Mouse (Mus musculus): ENCODE results near the gene Gm29110.
"Not testable (repeated sequence)": the region's sequence is repeated elsewhere in the genome, so short reads cannot be mapped to it uniquely, and the experiment has no call there.

Gm29110 gene

DNA sequence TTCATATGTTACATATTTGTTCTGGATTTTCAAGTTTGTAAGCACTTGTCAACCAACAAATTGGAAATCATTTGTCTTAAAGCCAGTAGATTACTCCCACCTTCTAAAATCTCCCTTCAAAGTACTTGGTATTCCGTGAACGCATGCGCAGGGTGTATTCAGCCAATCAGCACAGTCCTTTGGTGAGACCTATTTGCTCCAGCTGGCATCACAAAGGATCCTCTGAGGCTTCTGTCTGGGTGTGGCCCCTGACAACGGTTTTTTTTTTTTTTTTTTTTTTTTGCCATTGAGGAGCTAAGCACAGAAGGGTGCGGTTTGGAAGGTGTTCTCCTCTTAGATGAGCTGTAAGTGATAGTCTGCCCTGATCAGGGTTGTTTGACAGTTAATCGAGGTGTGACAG is at the start of gene Gm29110:
Gene Gm29110, plus strand, starts transcription at position 301 of the 400 bp plus-strand sequence.
- DNase-seq (ENCODE audit: extremely low spot score) = not testable (repeated sequence)

Measured in embryo, embryonic 9.5 days (tissue).